Mouse (Mus musculus): ENCODE data around the gene Ifne. TPM values are rescaled to one million over a fixed set of nuclear protein-coding genes. Genes with fewer than 3 reads are reported as not detected.

The Ifne gene
- polyA plus RNA-seq, 1 experiment from 2014 or later, result not detected

MicroRNAs encoded within 50 kb of the gene (microRNA counts, 519-probe panel; counts per million panel counts)
- microRNA mmu-miR-31, result 2,463 counts per million, percentile 54 among the panel's probes with 10 or more counts

Small RNA genes lying within 50 kb of the gene (microRNA-seq; reads per million reads assigned to microRNA genes)
- gene Mir31, result 602 reads per million, percentile 70 among the genes with 10 or more reads in this experiment

Other genes starting within 250 kb of the Ifne start
- gene C87499, start 245.8 kb downstream of the Ifne start, polyA plus RNA-seq (2015; fragmentation: Nextera tagmentation; extraction: Ambion mirVana), result not detected in 2 replicates
- gene Ifna13, start 235.7 kb downstream of the Ifne start, polyA plus RNA-seq (2015; fragmentation: Nextera tagmentation; extraction: Ambion mirVana), result not detected in 2 replicates
- gene Ifna16, start 203.3 kb downstream of the Ifne start, polyA plus RNA-seq (2015; fragmentation: Nextera tagmentation; extraction: Ambion mirVana), result not detected in 2 replicates
- gene Ifna2, start 196.3 kb downstream of the Ifne start, polyA plus RNA-seq (2015; fragmentation: Nextera tagmentation; extraction: Ambion mirVana), result not detected in 2 replicates
- not detected in 2 replicates for gene Ifnab, start 188.8 kb downstream of the Ifne start, polyA plus RNA-seq (2015; fragmentation: Nextera tagmentation; extraction: Ambion mirVana)
- gene Gm26566, start 158.4 kb downstream of the Ifne start, polyA plus RNA-seq (2015; fragmentation: Nextera tagmentation; extraction: Ambion mirVana), result 0.49 and 1.0 TPM in 2 replicates
- gene Klhl9, start 157.7 kb downstream of the Ifne start, polyA plus RNA-seq (2015; fragmentation: Nextera tagmentation; extraction: Ambion mirVana), result 87.8 and 88.8 TPM in 2 replicates
- gene Gm13271, start 125.3 kb downstream of the Ifne start, polyA plus RNA-seq (2015; fragmentation: Nextera tagmentation; extraction: Ambion mirVana), result not detected in 2 replicates
- 0.23 and 0.33 TPM in 2 replicates for gene Gm13283, start 120.1 kb downstream of the Ifne start, polyA plus RNA-seq (2015; fragmentation: Nextera tagmentation; extraction: Ambion mirVana)
- 0.30 and 0.70 TPM in 2 replicates for gene Gm13290, start 106.4 kb downstream of the Ifne start, polyA plus RNA-seq (2015; fragmentation: Nextera tagmentation; extraction: Ambion mirVana)
- gene Gm13289, start 103.3 kb downstream of the Ifne start, polyA plus RNA-seq (2015; fragmentation: Nextera tagmentation; extraction: Ambion mirVana), result not detected in 2 replicates
- gene Gm13272, start 100.4 kb downstream of the Ifne start, polyA plus RNA-seq (2015; fragmentation: Nextera tagmentation; extraction: Ambion mirVana), result 0.35 TPM in 1 of 2 replicates, not detected in the other
- gene Ifnz, start 98.1 kb downstream of the Ifne start, polyA plus RNA-seq (2015; fragmentation: Nextera tagmentation; extraction: Ambion mirVana), result 0.30 and 0.41 TPM in 2 replicates
- gene Gm13276, start 94.5 kb downstream of the Ifne start, polyA plus RNA-seq (2015; fragmentation: Nextera tagmentation; extraction: Ambion mirVana), result not detected in 2 replicates
- gene Gm13277, start 91.6 kb downstream of the Ifne start, polyA plus RNA-seq (2015; fragmentation: Nextera tagmentation; extraction: Ambion mirVana), result not detected in 2 replicates
- gene Gm13278, start 88.7 kb downstream of the Ifne start, polyA plus RNA-seq (2015; fragmentation: Nextera tagmentation; extraction: Ambion mirVana), result not detected in 2 replicates
- not detected in 2 replicates for gene Gm13275, start 85.7 kb downstream of the Ifne start, polyA plus RNA-seq (2015; fragmentation: Nextera tagmentation; extraction: Ambion mirVana)
- gene Gm13279, start 82.8 kb downstream of the Ifne start, polyA plus RNA-seq (2015; fragmentation: Nextera tagmentation; extraction: Ambion mirVana), result not detected in 2 replicates
- 0.94 and 1.3 TPM in 2 replicates for gene Gm13285, start 80.5 kb downstream of the Ifne start, polyA plus RNA-seq (2015; fragmentation: Nextera tagmentation; extraction: Ambion mirVana)
- 0.41 TPM in 1 of 2 replicates, not detected in the other for gene Gm13287, start 76.9 kb downstream of the Ifne start, polyA plus RNA-seq (2015; fragmentation: Nextera tagmentation; extraction: Ambion mirVana)
- not detected in 2 replicates for gene Gm13288, start 74.7 kb downstream of the Ifne start, polyA plus RNA-seq (2015; fragmentation: Nextera tagmentation; extraction: Ambion mirVana)
- gene Ifna7, start 64.0 kb downstream of the Ifne start, polyA plus RNA-seq (2015; fragmentation: Nextera tagmentation; extraction: Ambion mirVana), result not detected in 2 replicates
- gene Ifna11, start 60.2 kb downstream of the Ifne start, polyA plus RNA-seq (2015; fragmentation: Nextera tagmentation; extraction: Ambion mirVana), result not detected in 2 replicates
- gene Ifna6, start 52.8 kb downstream of the Ifne start, polyA plus RNA-seq (2015; fragmentation: Nextera tagmentation; extraction: Ambion mirVana), result not detected in 2 replicates
- gene Ifna5, start 44.7 kb downstream of the Ifne start, polyA plus RNA-seq (2015; fragmentation: Nextera tagmentation; extraction: Ambion mirVana), result not detected in 2 replicates
- gene Ifna4, start 38.3 kb downstream of the Ifne start, polyA plus RNA-seq (2015; fragmentation: Nextera tagmentation; extraction: Ambion mirVana), result not detected in 2 replicates
- not detected in 2 replicates for gene Ifna1, start 30.1 kb downstream of the Ifne start, polyA plus RNA-seq (2015; fragmentation: Nextera tagmentation; extraction: Ambion mirVana)

Measured in stomach, embryonic 15.5 days (tissue).